Mouse (Mus musculus): ENCODE results near the gene Hes3.

- TF ChIP-seq POLR2A (IDR thresholded peaks at IDR 0.05; ENCODE audit: low read depth, low read length) (no peak), CTCF (IDR thresholded peaks at IDR 0.05; ENCODE audit: borderline replicate concordance, insufficient read depth, low read length) (no peak)
Observed at GRCm38 (mm10) chr4:152243241-152243891, 48.1 kb downstream of the Hes3 start.

Measured in embryonic fibroblast, embryonic 13.5 days (primary cell).